Mouse (Mus musculus) large intestine, adult 2 months (tissue): ENCODE measurements around the gene Klhdc3. TPM values are rescaled to one million over a fixed set of nuclear protein-coding genes. Genes with fewer than 3 reads are reported as not detected.

Experiments used
- DNase-seq: peaks from one replicate; pipeline ENCODE4 v3.0.0-alpha.2; 2012; ENCODE audit warnings: low read depth, low spot score
- WGBS: fragments of 180-500 bp; shearing (Covaris S2); methylation state at CpG from one replicate; pipeline ENCODE4 v1.1.7; 2018; 5-methylcytosine and 5-hydroxymethylcytosine counted together
- polyA plus RNA-seq: library from polyadenylated mRNA; depleted of rRNA; stranded (reverse); fragments of >200 nt; gene quantifications from 2 replicates; pipeline ENCODE4 v1.2.3, GENCODE M21; 2012; rRNA removed

The Klhdc3 gene
- polyA plus RNA-seq, 1 experiment, result 79.1 TPM

- WGBS, result 36% methylated on average over 15 of the region's 15 CpGs
- no peak for DNase-seq
These were observed 43.7 kb downstream of the Klhdc3 start for GRCm38 (mm10) chr17:46636831-46637523.

GRCm38 (mm10) chr17:46629685-46630441, 50.9 kb downstream of the Klhdc3 start:
- WGBS, result 39% methylated on average over 12 of the region's 12 CpGs
- DNase-seq, result no peak

DNA sequence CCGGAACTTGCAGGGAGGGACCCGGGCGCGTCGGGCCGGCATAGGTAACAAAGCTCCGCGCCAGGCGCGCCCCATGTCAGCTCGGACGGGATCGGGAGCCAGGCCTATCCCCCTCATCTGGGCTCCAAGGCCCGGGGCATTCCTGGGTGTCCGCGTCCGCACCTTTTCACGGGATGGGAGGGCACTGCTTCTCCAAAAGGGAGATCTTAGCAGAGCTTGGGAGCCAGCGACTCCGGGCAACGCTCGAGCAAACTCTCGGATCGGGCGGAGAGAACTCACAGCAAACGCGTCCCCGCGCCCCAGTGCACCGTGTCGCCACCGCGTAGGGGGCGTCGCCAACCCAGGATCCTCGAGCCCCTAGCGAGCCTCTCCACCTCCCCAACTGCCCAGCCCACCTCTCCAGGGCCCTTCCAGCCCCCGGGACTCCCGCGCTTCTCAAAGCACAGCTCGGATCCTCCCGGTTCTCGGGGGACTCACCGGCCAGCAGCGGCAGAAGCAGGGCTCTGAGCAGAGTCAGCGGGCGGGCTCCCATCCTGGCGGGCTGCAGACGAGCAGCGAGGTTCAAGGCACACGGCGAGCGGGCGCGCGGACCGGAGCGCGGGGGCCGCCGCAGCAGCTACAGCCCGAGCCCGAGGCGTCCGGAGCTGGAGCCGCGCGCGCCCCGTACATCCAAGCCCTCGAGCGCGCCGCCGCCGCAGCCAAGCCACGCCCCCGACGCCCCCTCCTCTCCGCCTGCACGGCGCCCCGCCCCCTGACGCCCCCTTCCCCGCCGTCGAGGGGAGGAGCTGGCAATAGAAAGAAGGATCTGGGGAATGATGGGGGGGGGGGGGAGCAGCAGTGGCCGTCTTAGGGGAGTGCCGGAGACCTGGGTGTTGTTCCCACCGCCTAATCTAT, 51.7 kb downstream of the Klhdc3 start, which contains the start of gene Ptk7:
Gene Ptk7 (minus strand): TSS at position 714 of the 894 bp plus-strand sequence.
- DNase-seq, result no peak
- under 1% methylated on average over 89 of the region's 90 CpGs for whole genome bisulfite sequencing

GRCm38 (mm10) chr17:46628471-46628790, 52.3 kb downstream of the Klhdc3 start:
- DNase-seq, result no peak
- WGBS, result under 1% methylated on average over 13 of the region's 13 CpGs

GRCm38 (mm10) chr17:46627409-46627808, 53.3 kb downstream of the Klhdc3 start:
- WGBS, result 63% methylated on average over 6 of the region's 6 CpGs
- DNase-seq, result no peak

DNA sequence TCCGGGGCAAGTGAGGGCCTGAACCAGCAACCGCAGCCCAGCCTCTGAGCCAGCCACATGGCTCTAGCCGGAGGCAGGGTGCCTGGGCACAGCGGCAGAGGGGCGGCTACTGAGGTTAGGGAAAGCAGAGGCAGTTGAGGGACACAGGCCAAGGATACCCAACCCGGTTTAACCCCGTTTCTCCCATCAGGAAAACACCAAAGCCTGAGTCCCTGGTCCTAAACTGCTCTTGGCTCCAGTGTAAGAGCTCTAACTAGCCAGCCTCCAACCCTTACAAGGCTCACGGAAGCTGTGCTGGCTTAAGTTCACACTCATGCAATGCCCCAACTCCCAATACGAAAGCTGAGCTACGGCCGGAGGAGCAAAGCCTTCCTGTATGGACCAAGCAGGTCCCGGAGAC, 56.1 kb downstream of the Klhdc3 start:
- no peak for DNase-seq
- 61% methylated on average over 12 of the region's 12 CpGs for WGBS

Other genes starting within 250 kb of the Klhdc3 start
- not detected in 2 replicates for gene Slc22a7, start 242.5 kb downstream of the Klhdc3 start, polyA plus RNA-seq
- 0.11 and 0.15 TPM in 2 replicates for gene Ttbk1, start 193.2 kb downstream of the Klhdc3 start, polyA plus RNA-seq
- 7.1 and 8.1 TPM in 2 replicates for gene Dnph1, start 184.2 kb downstream of the Klhdc3 start, polyA plus RNA-seq
- gene Cul9, start 134.5 kb downstream of the Klhdc3 start, polyA plus RNA-seq, result 4.1 and 6.1 TPM in 2 replicates
- 120 and 129 TPM in 2 replicates for gene Srf, start 124.7 kb downstream of the Klhdc3 start, polyA plus RNA-seq
- gene Ptk7, start 51.4 kb downstream of the Klhdc3 start, polyA plus RNA-seq, result 6.6 and 7.1 TPM in 2 replicates
- gene Klc4, start 34.9 kb downstream of the Klhdc3 start, polyA plus RNA-seq, result 80.8 and 113 TPM in 2 replicates
- 73.1 and 99.3 TPM in 2 replicates for gene Mrpl2, start 34.7 kb downstream of the Klhdc3 start, polyA plus RNA-seq
- 7.7 and 8.5 TPM in 2 replicates for gene Cul7, start 30.6 kb downstream of the Klhdc3 start, polyA plus RNA-seq
- 42.4 and 47.6 TPM in 2 replicates for gene Rrp36, start 6.6 kb downstream of the Klhdc3 start, polyA plus RNA-seq
- gene Mea1, start 2.1 kb downstream of the Klhdc3 start, polyA plus RNA-seq, result 83.7 and 90.1 TPM in 2 replicates
- gene Ppp2r5d, start 24.2 kb upstream of the Klhdc3 start, polyA plus RNA-seq, result 86.8 and 108 TPM in 2 replicates
- gene Pex6, start 30.5 kb upstream of the Klhdc3 start, polyA plus RNA-seq, result 46.8 and 49.9 TPM in 2 replicates
- 0.94 and 1.5 TPM in 2 replicates for gene Gnmt, start 48.3 kb upstream of the Klhdc3 start, polyA plus RNA-seq
- gene Cnpy3, start 71.3 kb upstream of the Klhdc3 start, polyA plus RNA-seq, result 34.9 and 38.8 TPM in 2 replicates
- not detected in 2 replicates for gene Ptcra, start 82.8 kb upstream of the Klhdc3 start, polyA plus RNA-seq
- 67.3 and 82.3 TPM in 2 replicates for gene 2310039H08Rik, start 91.7 kb upstream of the Klhdc3 start, polyA plus RNA-seq
- gene Rpl7l1, start 101.8 kb upstream of the Klhdc3 start, polyA plus RNA-seq, result 27.2 and 28.5 TPM in 2 replicates
- 5.4 and 11.4 TPM in 2 replicates for gene Bicral, start 177.6 kb upstream of the Klhdc3 start, polyA plus RNA-seq
- 16.0 and 18.2 TPM in 2 replicates for gene Tbcc, start 209.8 kb upstream of the Klhdc3 start, polyA plus RNA-seq
- gene Prph2, start 229.5 kb upstream of the Klhdc3 start, polyA plus RNA-seq, result not detected in 2 replicates